Mouse (Mus musculus) G1E (cell line): Measurements from ENCODE around the gene Gramd1b. TPM values are rescaled to one million over a fixed set of nuclear protein-coding genes. Genes with fewer than 3 reads are reported as not detected.

Source experiments
- ATAC-seq: 2 replicates; pipeline ENCODE4 v1.8.0; 2016; ENCODE audit warnings: mild to moderate bottlenecking; ENCODE audit not compliant: insufficient number of reproducible peaks, poor library complexity, low FRiP score, severe bottlenecking; ENCODE audit errors: extremely low read depth
- DNase-seq: peaks from one replicate; pipeline ENCODE4 v3.0.0; 2012; ENCODE audit warnings: low spot score
- H3K27me3 ChIP-seq: 2 replicates; pipeline ENCODE4 v1.6.1; 2012; ENCODE audit warnings: mild to moderate bottlenecking, low read length, inconsistent platforms; ENCODE audit not compliant: insufficient read depth
- H3K36me3 ChIP-seq: replicated peaks from 2 replicates; pipeline ENCODE3; 2012; ENCODE audit warnings: mild to moderate bottlenecking, inconsistent platforms
- H3K4me1 ChIP-seq: 2 replicates; pipeline ENCODE4 v1.6.1; 2012; ENCODE audit warnings: low read depth, low read length, inconsistent platforms, mixed read lengths; ENCODE audit not compliant: insufficient read depth
- H3K4me3 ChIP-seq: 2 replicates; pipeline ENCODE4 v1.5.1; 2012; ENCODE audit warnings: low read depth, mild to moderate bottlenecking, inconsistent platforms, low read length, moderate library complexity, mixed read lengths
- H3K9me3 ChIP-seq: replicated peaks from 2 replicates; pipeline ENCODE4 v1.6.1; 2012; ENCODE audit warnings: inconsistent platforms
- CTCF ChIP-seq: IDR thresholded peaks from 2 replicates; pipeline ENCODE4 v1.5.1; 2012; ENCODE audit warnings: low read depth, low read length, inconsistent platforms, mixed read lengths
- GATA1 ChIP-seq: IDR thresholded peaks from 2 replicates; pipeline ENCODE4 v1.6.1; 2012; ENCODE audit warnings: borderline replicate concordance, low read length, inconsistent platforms, mixed read lengths
- GATA2 ChIP-seq: IDR thresholded peaks from 2 replicates; pipeline ENCODE4 v1.6.1; 2012; ENCODE audit warnings: low read depth, low read length, inconsistent platforms, borderline replicate concordance
- POLR2AphosphoS5 ChIP-seq: IDR thresholded peaks from 2 replicates; pipeline ENCODE4 v1.6.1; 2012; ENCODE audit warnings: low read depth, low read length, inconsistent platforms; ENCODE audit not compliant: insufficient replicate concordance
- TAL1 ChIP-seq: conservative IDR thresholded peaks from 2 replicates; pipeline ENCODE4 v1.6.1; 2012; ENCODE audit warnings: low read depth, low read length, inconsistent platforms, mixed read lengths
- polyA plus RNA-seq: library from polyadenylated mRNA; stranded (reverse); fragments of >175 nt; gene quantifications from 2 replicates; pipeline ENCODE4 v1.2.3, GENCODE M21; 2012
- total RNA-seq, 2 experiments: library from RNA; stranded (forward) in 1 of 2; stranded (reverse) in 1 of 2; fragments of 200-1000 nt in 1 of 2; fragments of >200 nt in 1 of 2; fragmentation: Nextera tagmentation in 1 of 2; gene quantifications; 2 replicates each; pipeline ENCODE4 v1.2.3; 2014 to 2017

Gene Gramd1b
- total and polyA plus RNA-seq, 3 experiments = 1.3 to 2.1 TPM; not detected in 1

- no peak for TF ChIP-seq TAL1
- no peak for TF ChIP-seq CTCF
- no peak for TF ChIP-seq POLR2AphosphoS5
- no peak for TF ChIP-seq GATA2
- no peak for TF ChIP-seq GATA1
- DNase-seq (no peak), ATAC-seq (no peak)
- no peaks in the 10 kb centered on the region for H3K4me1 ChIP-seq
- H3K36me3 ChIP-seq = no peaks in the 10 kb centered on the region
- H3K9me3 ChIP-seq = peaks cover 43% of the 10 kb centered on the region
- no peaks in the 10 kb centered on the region for H3K27me3 ChIP-seq
- no peak overlapping the region for H3K4me3 ChIP-seq
These were observed 230.9 kb downstream of the Gramd1b start for GRCm38 (mm10) chr9:40300018-40300989.

- TF ChIP-seq GATA2 (no peak), POLR2AphosphoS5 (no peak), GATA1 (no peak), TAL1 (no peak)
- Histone ChIP-seq H3K4me1 (no peaks in the 10 kb centered on the region), H3K27me3 (no peaks in the 10 kb centered on the region), H3K9me3 (peaks cover 40% of the 10 kb centered on the region), H3K36me3 (no peaks in the 10 kb centered on the region), H3K4me3 (no peak overlapping the region)
- ATAC-seq (no peak), DNase-seq (no peak)
These were observed 231.9 kb downstream of the Gramd1b start for GRCm38 (mm10) chr9:40299323-40299722.

- Histone ChIP-seq H3K36me3 (no peaks in the 10 kb centered on the region), H3K27me3 (no peaks in the 10 kb centered on the region), H3K4me1 (no peaks in the 10 kb centered on the region), H3K9me3 (peaks cover 39% of the 10 kb centered on the region), H3K4me3 (no peak overlapping the region)
- ATAC-seq (no peak), DNase-seq (no peak)
- TF ChIP-seq GATA1 (no peak), CTCF (no peak), POLR2AphosphoS5 (no peak), GATA2 (no peak), TAL1 (no peak)
These were observed 233.2 kb downstream of the Gramd1b start for GRCm38 (mm10) chr9:40297969-40298368.

GRCm38 (mm10) chr9:40296251-40296650, 234.9 kb downstream of the Gramd1b start:
- no peak for ATAC-seq
- Histone ChIP-seq H3K4me3 (no peak overlapping the region), H3K4me1 (no peaks in the 10 kb centered on the region), H3K9me3 (peaks cover 27% of the 10 kb centered on the region), H3K27me3 (no peaks in the 10 kb centered on the region), H3K36me3 (no peaks in the 10 kb centered on the region)
- TF ChIP-seq GATA1 (no peak), CTCF (no peak), TAL1 (no peak), GATA2 (no peak), POLR2AphosphoS5 (no peak)
- no peak for DNase-seq

GRCm38 (mm10) chr9:40294866-40295265, 236.3 kb downstream of the Gramd1b start:
- peaks cover 19% of the 10 kb centered on the region for H3K9me3 ChIP-seq
- ATAC-seq (no peak), DNase-seq (no peak)
- no peak for TF ChIP-seq TAL1
- TF ChIP-seq GATA2 = no peak
- H3K36me3 ChIP-seq = no peaks in the 10 kb centered on the region
- H3K27me3 ChIP-seq = no peaks in the 10 kb centered on the region
- H3K4me3 ChIP-seq = no peak overlapping the region
- no peaks in the 10 kb centered on the region for H3K4me1 ChIP-seq

GRCm38 (mm10) chr9:40294210-40294609, 237.0 kb downstream of the Gramd1b start:
- Histone ChIP-seq H3K27me3 (no peaks in the 10 kb centered on the region), H3K4me1 (no peaks in the 10 kb centered on the region), H3K9me3 (peaks cover 16% of the 10 kb centered on the region), H3K4me3 (no peak overlapping the region), H3K36me3 (no peaks in the 10 kb centered on the region)
- no peak for ATAC-seq
- TF ChIP-seq GATA2 (no peak), CTCF (no peak), POLR2AphosphoS5 (no peak), TAL1 (no peak)
- DNase-seq = no peak
